Mouse (Mus musculus) C2C12 (cell line): ENCODE data around the gene Cyba.

Experiments used
- CTCF ChIP-seq: IDR thresholded peaks from one replicate; pipeline ENCODE4 v1.5.1; 2011; ENCODE audit not compliant: control insufficient read depth, insufficient read depth, insufficient read length
- FOSL1 ChIP-seq: IDR thresholded peaks from one replicate; pipeline ENCODE4 v1.8.0; 2011; ENCODE audit warnings: mild to moderate bottlenecking, low read length; ENCODE audit not compliant: poor library complexity, insufficient read depth, severe bottlenecking

GRCm38 (mm10) chr8:122433269-122433905, 657 bp upstream of the Cyba start:
- TF ChIP-seq CTCF (no peak), FOSL1 (no peak)
